Mouse (Mus musculus): ENCODE measurements around the gene Mybph. TPM values are rescaled to one million over a fixed set of nuclear protein-coding genes. Genes with fewer than 3 reads are reported as not detected.

Gene Mybph
- total RNA-seq, 2 experiments from 2014 or later, result 0.19 TPM; not detected in 1

Other genes starting within 250 kb of the Mybph start
- gene Fmod, start 156.2 kb upstream of the Mybph start, total RNA-seq (2021), result 10 to 100 TPM; 27.5 to 28.4 TPM
- gene Btg2, start 114.3 kb upstream of the Mybph start, total RNA-seq (2021), result 10 to 100 TPM; 18.7 to 22.2 TPM
- gene Chit1, start 82.2 kb upstream of the Mybph start, total RNA-seq (2021), result not detected
- 10 to 100 TPM; 16.5 to 18.4 TPM for gene Chil1, start 11.3 kb upstream of the Mybph start, total RNA-seq (2021)
- gene Adora1, start 42.0 kb downstream of the Mybph start, total RNA-seq (2021), result 100 to 1,000 TPM; 167 to 172 TPM
- gene Myog, start 96.5 kb downstream of the Mybph start, total RNA-seq (2021), result not detected
- 10 to 100 TPM; 44.2 to 45.4 TPM for gene Ppfia4, start 139.5 kb downstream of the Mybph start, total RNA-seq (2021)
- 10 to 100 TPM; 65.6 to 69.1 TPM for gene Tmem183a, start 168.5 kb downstream of the Mybph start, total RNA-seq (2021)
- not detected for gene 4933406M09Rik, start 192.5 kb downstream of the Mybph start, total RNA-seq (2021)
- gene Cyb5r1, start 212.1 kb downstream of the Mybph start, total RNA-seq (2021), result 10 to 100 TPM; 22.4 to 30.3 TPM
- gene Adipor1, start 221.9 kb downstream of the Mybph start, total RNA-seq (2021), result 10 to 100 TPM; 59.3 to 61.4 TPM